Mouse (Mus musculus) frontal cortex, postnatal 10 days (tissue): ENCODE measurements around the gene Efcab9.

Experiments used
- DNase-seq, 2 experiments: peaks; one replicate each; pipeline ENCODE4 v3.0.0; 2022; ENCODE audit warnings: low spot score in 2 of 2, mixed read lengths in 1 of 2

Efcab9 gene

GRCm38 (mm10) chr11:32556333-32556990 lies 24.6 kb upstream of the Efcab9 start:
- DNase-seq: no peak

- no peak for DNase-seq
Measured at GRCm38 (mm10) chr11:32555103-32555689, 23.3 kb upstream of the Efcab9 start.

GRCm38 (mm10) chr11:32554141-32555091 lies 22.5 kb upstream of the Efcab9 start:
- DNase-seq: no peak

- no peak for DNase-seq
Measured at GRCm38 (mm10) chr11:32553311-32554140, 21.6 kb upstream of the Efcab9 start.

- DNase-seq: no peak
Measured at GRCm38 (mm10) chr11:32552401-32553090, 20.7 kb upstream of the Efcab9 start.

- no peak for DNase-seq
Measured at GRCm38 (mm10) chr11:32551579-32552297, 19.9 kb upstream of the Efcab9 start.

- DNase-seq: no peak
Measured at GRCm38 (mm10) chr11:32551056-32551455, 19.2 kb upstream of the Efcab9 start.

GRCm38 (mm10) chr11:32550102-32550501 lies 18.2 kb upstream of the Efcab9 start:
- no peak for DNase-seq

- no peak for DNase-seq
Measured at GRCm38 (mm10) chr11:32549236-32549635, 17.4 kb upstream of the Efcab9 start.

- DNase-seq: no peak
Measured at GRCm38 (mm10) chr11:32548240-32548639, 16.4 kb upstream of the Efcab9 start.

- no peak for DNase-seq
Measured at GRCm38 (mm10) chr11:32547391-32547947, 15.6 kb upstream of the Efcab9 start.

GRCm38 (mm10) chr11:32546483-32546882 lies 14.6 kb upstream of the Efcab9 start:
- DNase-seq: no peak

- DNase-seq: no peak
Measured at GRCm38 (mm10) chr11:32545605-32546004, 13.7 kb upstream of the Efcab9 start.

GRCm38 (mm10) chr11:32544497-32544896 lies 12.6 kb upstream of the Efcab9 start:
- DNase-seq: no peak

- DNase-seq: no peak
Measured at GRCm38 (mm10) chr11:32544041-32544440, 12.2 kb upstream of the Efcab9 start.

- DNase-seq: no peak
Measured at GRCm38 (mm10) chr11:32542687-32543411, 11.0 kb upstream of the Efcab9 start.

GRCm38 (mm10) chr11:32542181-32542580 lies 10.3 kb upstream of the Efcab9 start:
- no peak for DNase-seq

GRCm38 (mm10) chr11:32540463-32540862 lies 8.6 kb upstream of the Efcab9 start:
- no peak for DNase-seq

GRCm38 (mm10) chr11:32539717-32540116 lies 7.8 kb upstream of the Efcab9 start:
- no peak for DNase-seq
